Mouse (Mus musculus): ENCODE measurements around the gene Zfp296. TPM values are rescaled to one million over a fixed set of nuclear protein-coding genes. Genes with fewer than 3 reads are reported as not detected.

The Zfp296 gene
- polyA plus RNA-seq, 1 experiment, result 2.5 TPM

DNA sequence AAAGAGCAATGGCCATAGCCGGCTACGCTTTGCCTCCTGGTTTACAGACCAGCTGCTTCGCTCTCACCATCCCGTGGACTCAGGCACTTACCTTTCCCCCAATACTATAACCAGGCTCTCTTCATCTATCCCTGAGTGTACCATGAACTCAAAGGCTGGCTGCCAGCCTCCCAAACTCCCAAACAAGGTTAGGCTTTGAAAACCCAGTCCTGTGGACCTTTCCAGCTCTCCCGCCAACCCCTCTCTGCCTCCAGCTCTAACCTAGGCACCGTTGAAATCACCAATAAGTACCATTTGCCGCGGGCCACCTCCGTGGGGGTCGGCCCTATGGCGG is 15.7 kb upstream of the Zfp296 start:
- WGBS, result under 1% methylated on average over 11 of the region's 11 CpGs

DNA sequence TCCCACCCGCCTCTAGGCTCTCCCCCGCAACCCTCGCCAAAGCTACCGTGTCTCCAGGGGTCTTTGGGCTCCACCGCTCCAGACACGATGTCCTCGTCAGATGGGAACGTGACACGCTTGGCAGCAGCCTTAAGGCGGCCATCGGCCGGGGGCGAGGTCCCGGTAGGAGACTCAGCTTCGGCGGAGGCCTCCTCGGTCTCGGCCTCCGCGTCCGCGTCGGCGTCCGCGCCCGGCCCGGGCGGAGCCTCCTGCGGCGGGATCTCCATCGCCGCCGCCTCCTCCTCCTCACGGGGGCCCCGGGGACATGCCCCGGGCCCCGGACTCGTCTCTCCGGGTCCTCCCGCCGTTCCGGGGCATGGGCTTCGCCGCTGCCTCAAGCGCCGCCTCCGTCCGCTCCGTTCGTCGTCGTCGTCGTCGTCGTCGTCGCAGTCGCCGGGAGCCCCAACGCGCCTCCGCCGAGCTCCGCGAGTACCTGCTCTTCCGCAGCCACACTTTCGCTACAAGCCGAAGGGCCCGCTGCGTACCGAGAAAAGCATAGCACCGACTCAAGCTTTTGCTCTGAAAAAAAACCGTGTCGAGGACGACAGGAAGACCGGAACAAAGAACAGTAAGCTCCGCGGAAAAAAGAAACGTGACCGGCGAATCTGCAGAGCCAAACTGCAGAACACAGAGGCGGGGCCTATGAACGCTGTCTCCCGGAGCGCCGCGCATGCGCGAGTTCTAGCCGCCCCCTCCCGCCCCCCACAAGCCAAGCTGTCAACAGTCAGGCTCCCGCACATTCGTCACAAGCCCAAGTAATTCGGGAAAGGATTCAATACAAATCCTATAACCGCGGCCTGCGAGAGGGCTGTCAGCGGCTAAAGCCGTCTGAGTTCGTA is 15.1 kb upstream of the Zfp296 start:
- WGBS, result under 1% methylated on average over 99 of the region's 102 CpGs
- DNase-seq (ENCODE audit: low read depth, low spot score), result no peak

More for the DNA sequence above, 15.7 kb upstream of the Zfp296 start:
- DNase-seq (ENCODE audit: low read depth, low spot score), result no peak

DNA sequence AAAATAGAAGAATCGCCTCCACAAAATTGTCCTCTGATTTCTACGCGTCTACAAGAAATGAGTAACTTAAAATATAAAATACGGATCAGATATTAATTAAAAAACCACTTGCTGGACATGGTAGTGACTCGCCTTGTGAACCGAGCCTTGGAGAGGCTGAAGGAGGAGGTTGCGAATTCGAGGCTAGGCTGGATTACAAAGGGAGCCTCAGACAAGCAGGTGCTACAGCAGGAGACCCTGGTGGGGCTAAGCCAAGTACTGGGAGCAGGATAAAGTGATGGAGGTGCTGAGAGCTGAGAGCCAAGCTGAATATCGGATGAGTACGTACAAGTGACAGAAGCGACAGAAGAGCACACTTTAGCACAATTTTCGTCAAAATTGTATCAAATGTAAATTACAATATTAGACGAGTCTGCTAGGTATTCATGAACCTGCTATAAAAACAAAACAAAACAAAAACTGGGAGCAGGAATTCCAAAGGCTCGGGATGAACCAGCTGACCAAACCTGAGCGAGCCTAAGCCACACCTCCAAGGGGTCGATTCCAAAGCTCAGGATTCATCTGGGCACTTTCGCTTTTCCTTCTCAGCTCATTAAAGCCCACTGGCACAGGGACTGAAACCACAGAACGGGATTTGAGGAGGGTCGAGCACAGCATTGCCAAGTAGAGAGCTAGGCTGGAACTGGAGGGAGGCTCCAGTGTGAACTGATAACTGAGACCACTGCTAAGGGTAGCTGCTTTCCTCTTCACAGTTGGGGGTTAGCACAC is 14.3 kb upstream of the Zfp296 start, which contains the start of gene Ppp1r37:
TSS of gene Ppp1r37 (minus strand) at position 434 of the 768 bp plus-strand sequence.
- no peak for DNase-seq (ENCODE audit: low read depth, low spot score)
- 2% methylated on average over 19 of the region's 19 CpGs for WGBS

DNA sequence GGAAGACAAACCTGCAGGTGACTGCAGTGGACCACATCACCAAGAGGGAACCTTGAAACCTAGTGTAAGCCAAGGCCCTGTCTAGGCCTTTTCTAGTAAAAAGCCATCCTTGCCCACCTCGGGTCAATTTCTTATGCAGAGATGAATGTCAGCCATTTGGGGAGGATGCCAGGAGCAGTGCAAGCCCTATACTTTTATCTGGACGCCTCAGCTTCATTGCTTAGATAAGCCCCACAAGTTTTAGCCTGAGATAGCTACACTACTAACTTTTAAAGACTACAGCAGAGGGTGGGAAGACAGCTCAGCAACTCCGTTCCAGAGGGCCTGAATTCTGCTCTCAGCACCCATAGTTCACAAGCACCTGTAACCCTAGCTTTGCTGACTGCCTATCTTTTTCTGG is 13.2 kb upstream of the Zfp296 start:
- 76% methylated on average over 3 of the region's 3 CpGs for WGBS
- DNase-seq (ENCODE audit: low read depth, low spot score), result no peak

DNA sequence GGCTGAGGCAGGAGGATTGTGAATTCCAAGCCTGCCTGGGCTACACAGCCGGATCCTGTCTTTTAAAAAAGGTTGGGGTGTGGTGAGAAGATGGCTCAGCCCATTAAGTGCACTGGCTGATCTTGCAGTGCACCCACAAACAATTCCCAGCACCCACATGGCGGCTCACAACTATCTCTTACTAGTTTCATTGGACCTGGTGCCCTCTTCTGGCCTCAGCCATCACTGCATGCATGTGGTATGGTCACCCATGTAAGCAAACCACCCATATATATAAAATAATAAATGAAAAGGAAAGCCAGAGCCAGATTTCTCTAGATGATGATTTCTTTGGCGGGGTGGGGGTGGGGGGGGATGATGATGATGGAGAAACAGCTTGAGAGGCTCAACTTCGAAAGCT is 12.6 kb upstream of the Zfp296 start:
- no peak for DNase-seq (ENCODE audit: low read depth, low spot score)
- WGBS, result 95% methylated on average over 4 of the region's 4 CpGs

DNA sequence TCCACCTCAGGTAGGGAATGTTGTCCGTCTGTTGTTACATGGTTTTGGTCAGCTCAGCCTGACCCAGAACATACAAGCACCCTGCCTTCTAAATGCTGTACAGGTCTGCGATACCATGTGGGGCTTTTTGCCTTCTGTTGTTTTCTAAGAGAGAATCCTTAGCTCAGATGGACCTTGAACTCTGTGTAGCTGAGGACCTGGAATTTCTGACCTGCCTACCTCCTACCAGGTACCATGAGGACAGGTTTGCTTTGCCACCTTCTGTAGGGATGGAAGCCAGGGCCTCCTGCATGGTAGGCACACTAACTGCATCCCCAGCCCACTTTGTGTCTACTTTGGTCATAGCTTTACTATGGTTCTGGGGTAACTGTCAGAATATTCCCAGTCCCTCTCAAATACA is 11.3 kb upstream of the Zfp296 start:
- 95% methylated on average over 2 of the region's 2 CpGs for WGBS
- DNase-seq (ENCODE audit: low read depth, low spot score), result no peak

DNA sequence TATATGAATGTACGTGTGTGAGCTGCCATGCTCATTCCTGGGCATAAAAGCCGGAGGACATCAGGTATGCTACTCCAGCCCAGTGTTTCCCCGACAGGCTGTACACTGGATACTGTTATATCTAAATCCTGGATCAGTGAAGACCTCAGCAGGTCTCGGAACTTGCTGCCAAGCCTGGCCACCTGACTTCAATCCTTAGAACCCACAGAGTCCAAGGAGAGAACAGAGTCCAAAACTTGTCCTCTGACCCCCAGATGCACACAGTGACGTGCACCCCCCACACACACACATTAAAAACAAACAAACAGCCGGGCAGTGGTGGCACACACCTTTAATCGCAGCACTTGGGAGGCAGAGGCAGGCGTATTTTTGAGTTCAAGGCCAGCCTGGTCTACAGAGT is 9.7 kb upstream of the Zfp296 start:
- DNase-seq (ENCODE audit: low read depth, low spot score), result no peak
- WGBS, result 89% methylated on average over 8 of the region's 8 CpGs

DNA sequence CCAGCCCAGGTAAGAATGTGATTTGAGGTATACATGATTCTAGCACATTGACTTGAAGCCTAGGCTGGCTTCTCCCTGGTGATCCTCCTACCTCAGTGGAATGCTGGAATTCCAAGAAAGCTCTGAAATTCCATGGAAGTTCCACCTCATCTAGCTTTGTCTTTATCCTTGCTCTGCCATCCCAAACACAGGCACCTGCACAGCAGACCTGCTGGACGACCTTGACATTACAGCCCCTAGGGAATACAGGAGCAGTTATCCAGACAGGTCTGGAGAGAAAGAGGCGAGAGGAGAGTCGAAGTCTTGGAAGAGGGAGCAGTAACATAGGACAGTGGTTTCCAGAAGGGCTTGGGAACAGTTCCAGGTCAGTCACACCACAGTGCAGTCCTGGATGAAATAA is 7.4 kb upstream of the Zfp296 start:
- no peak for DNase-seq (ENCODE audit: low read depth, low spot score)
- WGBS, result 77% methylated on average over 3 of the region's 3 CpGs

DNA sequence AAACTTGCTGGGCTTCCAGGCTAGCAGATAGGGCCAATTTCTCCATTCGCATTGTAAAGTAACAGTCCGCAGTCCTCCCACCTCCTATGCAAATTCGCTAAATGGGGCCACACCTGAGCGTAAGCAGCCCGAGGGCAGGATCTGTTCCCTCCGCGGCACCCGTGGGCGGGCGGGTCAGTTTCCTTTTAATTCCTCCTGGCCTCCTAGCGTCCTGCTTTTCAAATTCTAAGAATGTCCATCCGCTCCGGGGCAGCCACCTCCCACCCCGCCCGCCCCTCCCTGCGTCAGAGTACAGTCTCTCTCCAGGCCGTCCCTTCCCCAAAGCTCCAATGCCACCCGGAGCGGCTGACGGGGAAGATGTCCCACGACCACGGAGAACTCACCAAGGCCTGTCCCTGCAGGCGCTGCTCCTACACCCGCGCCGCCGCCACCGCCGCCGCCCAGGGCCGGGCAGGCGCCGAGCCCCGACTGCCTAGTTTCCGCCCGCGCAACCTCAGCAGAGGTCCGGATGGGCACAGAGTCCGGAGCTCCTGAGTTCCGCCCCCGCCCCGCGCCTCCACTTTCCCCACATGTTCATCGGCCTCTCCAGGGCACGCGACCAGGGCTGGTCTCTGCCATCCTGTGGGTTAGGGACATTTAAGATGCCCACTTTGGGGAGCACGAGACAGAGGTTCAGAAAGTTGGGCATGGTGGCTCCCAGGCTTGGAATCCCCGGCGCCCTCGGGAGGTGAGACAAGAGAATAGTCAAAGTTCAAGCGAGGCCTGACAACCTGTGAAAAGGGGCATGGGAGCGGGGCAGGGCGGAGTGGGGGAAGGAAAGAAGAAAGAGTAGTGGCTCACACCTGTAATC is 3.9 kb upstream of the Zfp296 start:
- under 1% methylated on average over 53 of the region's 53 CpGs for WGBS
- DNase-seq (ENCODE audit: low read depth, low spot score), result no peak

DNA sequence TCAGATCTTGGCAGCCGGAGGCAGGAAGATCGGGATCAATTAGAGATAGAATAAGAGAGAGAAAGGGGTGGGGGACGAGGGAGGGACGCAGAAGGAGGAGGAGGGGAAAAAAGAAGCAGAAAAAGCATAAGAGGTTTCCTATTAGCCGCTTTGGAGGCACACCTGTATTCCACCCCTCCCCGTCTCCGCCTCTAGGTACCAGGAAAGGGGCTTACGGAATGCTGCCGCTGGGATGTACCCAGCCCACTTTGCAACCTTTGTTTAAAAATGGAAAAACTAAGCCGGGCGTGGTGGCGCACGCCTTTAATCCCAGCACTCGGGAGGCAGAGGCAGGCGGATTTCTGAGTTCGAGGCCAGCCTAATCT is 3.3 kb upstream of the Zfp296 start:
- 11% methylated on average over 16 of the region's 16 CpGs for WGBS

DNA sequence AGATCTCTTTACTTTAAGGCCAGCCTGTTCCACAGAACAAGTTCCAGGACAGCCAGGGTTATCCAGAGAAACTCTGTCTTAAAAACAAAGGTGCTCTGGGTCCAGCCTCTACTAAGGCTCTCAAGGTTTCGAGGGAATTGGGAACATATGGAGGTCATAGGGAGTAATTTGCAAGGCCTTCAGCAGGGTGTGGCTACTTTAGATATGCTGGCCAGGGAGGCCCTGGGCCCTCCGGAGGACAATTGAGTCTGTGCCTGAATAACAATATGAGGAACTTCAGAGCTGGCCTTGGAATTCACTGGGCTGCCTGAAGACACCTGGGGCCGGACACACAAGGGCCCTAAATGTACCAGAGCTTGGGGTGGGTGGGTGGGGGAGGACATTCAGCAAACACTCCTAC is 1.5 kb upstream of the Zfp296 start:
- DNase-seq (ENCODE audit: low read depth, low spot score), result no peak
- 48% methylated on average over 3 of the region's 3 CpGs for WGBS

More for the DNA sequence above, 3.3 kb upstream of the Zfp296 start:
- no peak for DNase-seq (ENCODE audit: low read depth, low spot score)

DNA sequence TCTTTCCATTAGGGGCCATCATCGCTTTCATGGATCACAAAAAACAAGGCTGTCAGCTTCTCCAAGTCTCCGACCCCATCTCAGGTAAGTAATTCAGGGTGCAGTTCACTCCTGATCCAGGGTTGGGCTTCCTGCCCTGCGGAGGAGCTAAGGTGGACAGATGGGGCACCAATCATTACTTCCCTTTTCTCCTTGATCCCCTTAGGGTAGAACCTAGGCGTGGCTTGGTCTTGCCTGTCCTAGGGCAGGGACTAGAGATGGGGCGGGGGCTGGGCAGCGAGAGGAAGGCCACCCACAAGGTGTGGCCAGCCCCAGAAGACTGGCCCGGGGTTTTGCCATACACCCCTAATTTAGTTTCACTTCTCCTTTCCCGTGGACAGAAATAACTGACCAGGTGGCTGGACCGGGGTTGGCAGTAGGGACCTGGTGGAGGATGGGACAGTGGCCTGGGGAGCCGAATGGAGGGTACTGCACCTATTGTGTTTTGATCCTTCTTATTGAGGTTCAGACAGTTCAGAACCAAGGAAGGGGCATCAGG is 859 bp downstream of the Zfp296 start:
- WGBS, result 13% methylated on average over 10 of the region's 10 CpGs
- no peak for DNase-seq (ENCODE audit: low read depth, low spot score)

DNA sequence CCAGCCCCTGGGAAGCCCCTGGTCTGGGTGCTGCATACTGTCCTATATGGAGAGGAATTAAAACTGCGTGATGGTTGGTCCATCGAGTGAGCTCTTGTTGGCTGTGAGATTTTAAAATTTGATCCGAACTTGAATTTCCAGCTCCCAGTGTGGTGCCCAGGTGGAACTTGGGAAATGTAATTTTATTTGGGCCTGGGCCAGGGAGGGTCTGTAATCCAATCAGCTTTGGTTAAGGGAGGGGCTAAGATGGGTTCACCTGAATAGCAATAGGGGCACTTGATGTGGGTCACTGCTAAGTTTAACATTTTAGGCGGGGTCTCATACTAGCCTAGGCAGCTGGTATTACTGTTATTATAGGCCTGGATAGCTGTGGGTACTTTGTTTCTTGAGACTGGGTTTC is 1.3 kb downstream of the Zfp296 start:
- no peak for DNase-seq (ENCODE audit: low read depth, low spot score)
- 69% methylated on average over 4 of the region's 4 CpGs for WGBS

DNA sequence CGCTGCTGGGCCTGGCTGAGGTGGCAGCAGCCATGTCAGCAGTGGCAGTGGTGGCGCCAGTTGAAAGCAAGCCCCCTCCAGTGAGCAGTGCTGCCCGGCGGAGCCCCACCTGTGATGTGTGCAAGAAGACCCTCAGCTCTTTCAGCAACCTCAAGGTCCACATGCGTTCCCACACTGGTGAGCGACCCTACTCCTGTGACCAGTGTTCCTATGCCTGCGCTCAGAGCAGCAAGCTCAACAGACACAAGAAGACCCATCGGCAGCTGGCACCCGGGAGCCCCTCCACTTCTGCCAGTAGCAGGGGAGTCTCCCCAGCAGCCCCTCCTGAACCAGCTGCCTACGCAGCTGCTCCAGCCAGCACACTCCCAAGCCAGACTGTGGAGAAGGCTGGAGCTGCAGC is 2.7 kb downstream of the Zfp296 start:
- no peak for DNase-seq (ENCODE audit: low read depth, low spot score)
- WGBS, result 92% methylated on average over 10 of the region's 10 CpGs

DNA sequence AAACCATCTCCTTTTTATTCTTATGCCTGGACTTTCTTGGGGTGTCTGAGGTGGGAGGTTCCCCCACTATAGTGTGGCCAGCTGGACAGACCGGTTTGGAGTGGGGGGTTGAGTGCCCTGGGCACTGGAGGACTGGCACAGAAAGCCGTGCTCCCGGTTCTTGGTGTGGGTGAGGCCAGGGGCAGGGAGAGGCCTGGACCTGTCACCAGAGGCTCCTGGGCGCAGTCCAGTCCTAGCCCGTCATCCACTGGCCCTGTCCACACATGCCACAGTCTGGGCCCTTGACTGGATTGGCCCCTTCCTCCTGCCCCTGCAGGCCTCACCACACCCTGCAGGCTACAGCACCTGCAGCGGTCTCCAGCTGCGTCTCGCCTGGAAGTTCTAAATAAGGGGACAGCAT is 3.5 kb downstream of the Zfp296 start:
- DNase-seq (ENCODE audit: low read depth, low spot score), result no peak
- 68% methylated on average over 8 of the region's 8 CpGs for WGBS

DNA sequence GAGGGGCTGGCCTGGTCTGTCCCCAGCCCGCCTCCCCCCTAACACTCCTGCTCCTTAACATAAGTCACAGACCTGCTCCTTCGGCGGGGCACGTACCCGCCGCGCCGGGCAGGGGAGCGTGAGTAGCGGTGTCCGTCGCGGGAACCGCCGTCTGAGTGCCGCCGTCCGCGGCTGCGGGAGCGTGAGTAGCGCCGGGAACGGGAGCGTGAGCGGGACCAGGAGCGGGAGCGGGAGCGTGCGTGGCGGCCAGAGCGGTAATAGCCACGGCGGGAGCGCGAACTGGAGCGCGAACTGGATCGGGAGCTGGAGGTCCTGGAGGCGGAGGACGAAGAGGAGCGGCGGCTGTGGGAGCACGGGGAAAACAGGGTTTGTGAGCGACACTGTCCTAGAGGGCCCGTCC is 9.2 kb downstream of the Zfp296 start:
- DNase-seq (ENCODE audit: low read depth, low spot score), result no peak
- 92% methylated on average over 46 of the region's 46 CpGs for WGBS

DNA sequence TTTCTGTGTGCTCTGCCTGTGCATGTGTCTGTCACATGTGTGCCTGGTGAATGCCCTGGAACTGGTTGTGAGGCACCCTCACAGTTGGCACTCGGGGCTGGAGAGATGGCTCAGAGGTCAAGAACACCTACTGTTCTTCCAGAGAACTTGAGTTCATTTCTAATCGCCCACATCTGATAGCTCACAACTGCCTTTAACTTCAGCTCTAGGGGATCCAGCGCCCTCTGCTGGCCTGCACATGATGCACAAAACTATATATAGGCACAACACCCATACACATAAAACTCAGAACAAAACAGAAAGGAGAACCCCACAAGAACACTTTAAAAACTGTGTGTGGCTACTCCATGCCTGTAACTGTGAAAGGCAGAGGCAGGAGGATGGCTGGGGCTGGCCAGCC is 12.1 kb downstream of the Zfp296 start:
- DNase-seq (ENCODE audit: low read depth, low spot score), result no peak
- 51% methylated on average over 3 of the region's 3 CpGs for WGBS

DNA sequence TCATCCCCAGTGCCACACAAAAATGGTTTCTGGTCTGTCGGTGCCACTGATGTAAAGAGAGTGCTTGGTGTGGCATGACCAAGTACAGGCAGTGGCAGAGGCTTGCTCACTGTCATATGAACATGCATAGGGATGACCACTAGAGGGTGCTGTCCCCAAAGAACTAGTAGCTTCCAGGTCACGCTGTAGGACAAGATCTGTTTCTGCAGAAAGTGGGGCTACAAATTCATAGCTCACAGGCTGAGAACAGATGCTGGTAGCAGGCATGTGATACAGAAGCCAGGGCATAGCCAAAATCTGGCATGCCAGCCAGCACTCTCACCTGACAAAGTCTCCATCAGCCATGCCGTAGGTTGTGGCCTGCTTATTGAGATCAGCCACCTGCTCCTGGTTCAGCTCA is 12.8 kb downstream of the Zfp296 start:
- no peak for DNase-seq (ENCODE audit: low read depth, low spot score)
- 40% methylated on average over 3 of the region's 3 CpGs for WGBS

DNA sequence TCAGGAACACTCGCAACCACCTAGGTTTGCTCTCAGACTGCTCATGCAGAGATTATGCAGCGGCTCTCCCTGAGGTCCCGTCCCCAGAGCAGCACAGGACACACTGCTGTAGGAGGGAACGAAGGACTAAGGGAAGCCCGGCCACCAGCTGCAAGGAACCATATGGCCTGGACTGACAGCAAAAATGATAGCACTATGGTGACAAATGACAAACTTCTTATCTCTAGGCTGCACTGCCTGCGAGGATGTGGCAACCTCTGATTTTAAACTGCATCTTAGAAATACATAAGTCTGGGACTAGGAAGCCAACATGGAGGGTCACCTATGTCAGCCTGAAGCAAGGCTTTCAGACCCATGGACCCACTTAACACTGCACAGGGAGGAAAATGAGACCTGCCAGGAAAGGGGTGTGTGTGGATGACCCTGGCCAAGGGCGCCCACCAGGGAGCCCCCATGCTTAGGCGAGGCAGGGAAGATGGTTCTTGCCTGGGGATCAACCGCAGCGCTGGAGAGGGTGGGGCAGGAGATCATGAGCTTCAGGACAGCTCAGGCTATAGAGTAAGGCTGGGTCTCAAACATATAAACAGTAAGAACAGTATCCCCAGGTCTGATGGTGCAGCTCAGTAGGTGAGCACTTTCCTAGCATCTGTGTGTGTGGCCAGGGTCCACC is 16.1 kb downstream of the Zfp296 start:
- WGBS, result 88% methylated on average over 10 of the region's 10 CpGs
- DNase-seq (ENCODE audit: low read depth, low spot score), result no peak
